Mouse (Mus musculus): ENCODE results near the gene Tsr3. TPM values are rescaled to one million over a fixed set of nuclear protein-coding genes. Genes with fewer than 3 reads are reported as not detected.

Gene Tsr3
- total RNA-seq, 2 experiments from 2014 or later, result 21.0 to 21.3 TPM

DNA sequence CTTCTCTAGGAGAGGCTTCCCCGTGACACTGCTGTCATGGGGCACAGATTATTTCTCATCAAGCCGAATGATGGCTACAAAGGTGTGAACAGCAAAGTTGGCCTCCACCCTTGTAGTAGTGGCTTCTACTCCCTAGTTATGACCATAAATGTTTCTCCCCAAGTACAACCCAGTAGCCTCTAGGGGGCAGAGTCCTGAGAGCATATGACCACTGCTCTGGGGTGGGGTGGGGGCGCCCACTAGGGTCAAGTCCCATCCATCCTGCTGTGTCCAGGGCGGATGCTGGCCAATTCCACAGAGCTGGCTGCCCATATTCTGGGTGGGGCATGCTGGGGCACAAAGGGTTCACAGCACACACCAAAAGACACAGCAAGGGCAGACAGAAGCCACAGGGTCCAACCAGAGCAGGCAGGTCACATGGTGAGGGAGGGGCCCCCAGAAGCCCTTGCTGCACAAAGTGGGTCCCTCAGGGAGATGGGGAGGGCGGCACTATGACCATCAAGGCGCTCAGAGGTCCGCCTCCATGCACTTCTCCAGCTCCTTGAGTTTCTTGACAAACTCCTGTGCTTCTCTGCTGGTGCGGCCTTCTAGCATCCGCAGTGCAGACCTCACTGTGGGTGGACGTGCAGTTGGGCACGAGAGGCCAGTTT, 3.3 kb downstream of the Tsr3 start:
- no peak for DNase-seq

GRCm38 (mm10) chr17:25244239-25244638, 4.3 kb downstream of the Tsr3 start:
- no peak for DNase-seq

DNA sequence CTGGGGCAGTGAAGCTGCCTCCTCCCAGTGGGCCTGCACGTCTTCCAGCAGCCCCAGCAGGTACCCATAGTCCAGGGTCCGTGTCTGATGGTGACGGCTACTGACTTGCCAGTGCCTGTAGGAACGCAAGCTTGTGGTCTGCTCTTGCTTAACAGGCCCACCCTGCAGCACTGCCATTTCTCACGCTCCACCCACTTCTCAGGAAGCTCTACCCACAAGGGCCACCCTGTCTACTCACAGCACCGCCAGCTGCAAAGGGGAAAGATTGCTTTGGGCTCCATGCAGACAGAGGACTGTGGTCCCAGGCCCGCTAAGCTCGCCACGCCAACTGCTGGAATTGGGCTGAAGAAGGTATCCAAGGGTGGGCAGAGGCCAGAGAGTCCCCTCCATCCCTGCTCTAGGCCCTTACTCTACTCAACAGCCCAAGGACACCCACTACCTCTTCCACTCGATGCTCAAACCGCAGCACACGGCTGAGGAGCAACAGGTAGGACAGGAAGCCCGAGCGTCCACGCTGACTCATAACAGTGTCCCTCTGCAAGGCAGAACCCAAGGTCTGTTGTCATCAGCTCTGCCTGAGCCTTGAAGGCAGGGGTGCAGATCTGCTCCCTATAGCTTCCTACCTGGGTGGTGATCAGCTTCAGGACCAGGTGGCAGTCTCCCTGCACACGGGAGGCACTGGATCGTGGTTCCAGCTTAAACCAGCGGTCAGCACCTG, 8.2 kb downstream of the Tsr3 start:
- DNase-seq, result no peak

- DNase-seq, result no peak
Measured at GRCm38 (mm10) chr17:25250181-25250835, 10.3 kb downstream of the Tsr3 start.

- no peak for DNase-seq
Measured at GRCm38 (mm10) chr17:25252643-25253042, 12.7 kb downstream of the Tsr3 start.

DNA sequence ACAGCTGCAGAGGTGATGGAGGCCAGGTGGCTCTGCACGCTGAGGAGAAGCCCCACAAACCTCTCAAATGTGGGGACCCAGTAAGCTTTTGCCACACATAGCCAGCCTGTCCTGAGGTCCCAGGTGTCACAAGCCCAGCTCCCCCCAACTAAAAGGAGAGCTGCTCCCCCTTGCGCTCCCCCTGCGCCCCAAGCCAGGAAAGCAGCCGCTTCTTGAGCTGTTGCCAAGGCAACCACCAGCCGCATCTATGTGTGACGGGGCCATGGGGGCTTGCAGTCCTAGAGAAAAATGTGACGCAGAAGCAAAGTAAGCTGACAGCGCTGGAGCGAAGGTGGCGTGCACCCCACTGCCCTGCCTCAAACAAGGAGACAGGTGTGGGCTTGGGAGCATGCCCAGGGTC, 13.8 kb downstream of the Tsr3 start:
- no peak for DNase-seq

DNA sequence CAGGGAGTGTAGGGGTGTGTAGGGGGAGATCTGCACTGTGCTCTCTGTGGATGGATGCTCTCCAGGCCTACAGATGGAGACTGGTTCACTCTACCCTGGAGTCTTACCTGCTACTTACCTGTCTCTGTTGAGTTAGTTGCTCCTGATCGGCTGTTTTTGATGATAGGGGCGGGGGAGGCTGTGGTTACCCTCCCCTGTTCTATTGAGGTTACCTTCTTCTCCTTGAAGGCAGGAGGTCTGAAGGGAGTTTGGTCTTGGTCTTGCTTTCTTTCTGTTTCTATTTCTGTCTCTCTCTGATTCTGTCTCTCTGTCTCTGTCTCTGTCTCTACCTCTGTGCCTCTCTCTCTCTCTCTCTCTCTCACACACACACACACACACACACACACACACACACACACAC, 15.1 kb downstream of the Tsr3 start:
- DNase-seq, result no peak

DNA sequence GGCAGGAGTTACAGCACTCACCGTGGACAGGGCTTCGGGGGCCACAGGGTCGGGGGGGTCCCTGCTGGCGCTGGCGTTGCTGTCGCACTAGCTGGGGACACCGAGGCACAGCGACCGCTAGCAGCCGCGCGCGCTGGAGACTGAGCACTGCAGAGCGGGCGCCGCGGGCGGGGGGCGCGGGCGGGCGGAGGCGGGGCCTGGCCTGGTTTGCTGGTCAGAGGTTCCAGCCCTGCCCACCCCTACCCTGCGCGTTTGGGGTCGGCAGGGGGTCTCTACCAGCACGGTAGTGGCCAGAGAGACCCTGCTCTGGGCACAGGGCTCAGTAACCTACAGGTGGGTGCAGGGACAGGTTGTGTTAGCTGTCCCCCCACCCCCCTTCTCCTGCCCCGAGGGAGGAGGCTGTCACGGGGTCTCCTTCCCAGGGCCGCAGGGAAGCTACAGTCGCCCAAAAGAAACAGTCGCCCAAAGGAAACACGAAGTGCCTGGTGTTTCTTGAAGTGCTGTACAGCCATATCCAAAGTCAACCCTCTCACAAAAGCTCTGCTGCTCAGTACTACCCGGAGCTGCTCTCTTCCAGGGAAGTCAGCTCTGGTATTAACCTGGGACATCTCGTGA, 16.3 kb downstream of the Tsr3 start, which contains the start of gene Baiap3:
Baiap3 (minus strand) TSS at position 225 of the 615 bp plus-strand sequence.
- DNase-seq, result no peak

- no peak for DNase-seq
Measured at GRCm38 (mm10) chr17:25257804-25258261, 17.9 kb downstream of the Tsr3 start.

DNA sequence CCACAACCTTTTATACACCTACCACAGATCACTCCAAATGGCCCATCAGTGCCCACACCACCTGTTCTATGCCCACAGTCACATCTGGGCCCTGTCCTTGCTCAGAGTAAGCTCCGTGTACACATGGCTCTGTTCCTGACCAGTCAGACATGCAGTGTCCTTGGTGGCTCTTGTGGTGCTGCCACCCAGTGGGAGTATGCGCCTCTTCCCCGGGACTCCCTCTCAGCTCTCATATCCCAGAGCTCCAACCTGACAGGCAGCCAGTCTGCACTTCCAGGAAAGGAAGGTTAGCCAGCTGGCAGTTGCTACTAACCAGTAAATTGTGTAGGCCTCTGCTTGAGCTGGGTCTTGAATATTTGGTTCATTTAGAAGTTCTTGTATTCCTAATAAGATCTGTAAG, 24.5 kb downstream of the Tsr3 start:
- DNase-seq, result peak; percentile 36

DNA sequence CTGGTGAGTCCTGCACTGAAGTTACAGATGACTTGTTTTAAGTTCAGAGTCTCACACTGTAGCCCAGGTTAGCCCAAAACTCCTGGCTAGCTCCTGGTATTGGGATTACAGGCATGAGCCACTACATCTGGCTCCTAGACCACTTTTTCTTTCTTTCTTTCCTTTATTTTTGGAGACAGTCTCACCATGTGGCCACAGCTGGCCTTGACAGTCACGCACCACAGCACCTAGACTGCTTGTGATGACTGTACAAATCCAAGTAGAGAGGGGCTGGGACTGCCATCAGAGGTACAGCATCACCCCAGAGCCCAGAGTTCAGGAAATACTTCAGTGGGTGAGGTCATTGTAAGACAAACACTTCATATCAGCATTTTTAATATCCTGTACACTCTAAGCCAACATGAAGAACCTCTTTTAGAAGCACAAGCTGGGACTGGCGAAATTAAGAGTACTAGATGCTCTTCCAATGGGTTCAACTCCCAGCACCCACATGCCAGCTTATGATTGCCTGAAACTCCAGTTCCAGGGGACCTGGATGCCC, 30.9 kb downstream of the Tsr3 start:
- no peak for DNase-seq

DNA sequence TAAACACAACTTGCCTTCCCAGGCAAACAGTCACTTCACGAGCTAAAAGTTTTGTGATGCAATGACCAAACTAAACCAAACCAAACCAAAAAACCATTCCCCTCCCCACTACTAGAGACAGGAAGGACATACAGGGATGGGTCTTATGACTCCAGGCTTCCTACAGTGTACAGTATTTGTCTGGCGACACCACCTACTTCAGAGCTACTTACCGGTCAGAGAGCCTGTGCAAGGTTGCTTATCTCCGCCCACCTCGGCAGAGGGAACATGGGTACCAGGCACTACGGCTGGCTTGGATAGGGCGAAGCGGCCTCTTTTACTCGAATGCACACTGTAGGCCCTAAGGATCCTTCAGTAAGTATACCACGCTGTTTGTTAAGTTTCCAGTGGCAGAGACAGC, 32.4 kb downstream of the Tsr3 start:
- no peak for DNase-seq

- DNase-seq, result peak; percentile 82
Measured at GRCm38 (mm10) chr17:25272951-25273705, 33.2 kb downstream of the Tsr3 start.

DNA sequence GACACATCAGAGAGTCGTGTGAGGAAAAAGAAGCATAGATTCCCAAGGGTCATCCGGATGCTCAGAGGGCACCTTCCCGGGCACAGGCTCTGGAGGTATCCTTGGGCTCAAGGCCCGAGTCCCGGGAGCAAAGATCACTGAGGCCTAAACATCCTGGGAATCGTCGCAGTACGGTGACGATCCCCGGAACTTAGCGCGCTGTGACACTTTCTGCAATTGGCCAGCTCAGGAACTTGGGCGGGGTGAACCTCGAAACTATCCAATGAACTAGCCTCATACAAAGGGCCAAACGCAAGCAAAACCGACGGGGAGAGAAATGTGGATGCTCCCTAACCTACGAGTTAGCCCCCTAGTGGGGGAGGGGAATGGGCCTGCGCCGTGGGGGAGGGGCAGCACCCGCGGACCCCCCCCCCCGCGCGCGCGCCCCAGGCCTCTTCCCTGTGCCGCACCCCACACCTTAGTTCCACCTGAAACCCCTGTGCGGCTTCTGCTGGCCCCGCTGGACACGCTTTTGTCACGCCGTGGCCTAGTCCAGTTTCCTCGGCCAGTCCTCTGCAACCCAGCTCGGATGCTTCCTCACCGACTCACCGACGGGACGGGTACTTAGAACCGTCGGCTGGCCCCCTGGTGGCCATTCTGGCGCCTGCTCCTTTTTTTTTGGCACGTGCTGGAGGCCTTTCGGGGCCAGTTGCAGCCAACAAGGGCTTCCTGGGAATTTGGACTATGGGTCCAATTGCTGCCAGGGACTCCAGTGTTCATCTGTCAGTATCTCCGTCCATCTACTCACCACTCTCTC, 33.9 kb downstream of the Tsr3 start:
- peak; percentile 88 for DNase-seq

DNA sequence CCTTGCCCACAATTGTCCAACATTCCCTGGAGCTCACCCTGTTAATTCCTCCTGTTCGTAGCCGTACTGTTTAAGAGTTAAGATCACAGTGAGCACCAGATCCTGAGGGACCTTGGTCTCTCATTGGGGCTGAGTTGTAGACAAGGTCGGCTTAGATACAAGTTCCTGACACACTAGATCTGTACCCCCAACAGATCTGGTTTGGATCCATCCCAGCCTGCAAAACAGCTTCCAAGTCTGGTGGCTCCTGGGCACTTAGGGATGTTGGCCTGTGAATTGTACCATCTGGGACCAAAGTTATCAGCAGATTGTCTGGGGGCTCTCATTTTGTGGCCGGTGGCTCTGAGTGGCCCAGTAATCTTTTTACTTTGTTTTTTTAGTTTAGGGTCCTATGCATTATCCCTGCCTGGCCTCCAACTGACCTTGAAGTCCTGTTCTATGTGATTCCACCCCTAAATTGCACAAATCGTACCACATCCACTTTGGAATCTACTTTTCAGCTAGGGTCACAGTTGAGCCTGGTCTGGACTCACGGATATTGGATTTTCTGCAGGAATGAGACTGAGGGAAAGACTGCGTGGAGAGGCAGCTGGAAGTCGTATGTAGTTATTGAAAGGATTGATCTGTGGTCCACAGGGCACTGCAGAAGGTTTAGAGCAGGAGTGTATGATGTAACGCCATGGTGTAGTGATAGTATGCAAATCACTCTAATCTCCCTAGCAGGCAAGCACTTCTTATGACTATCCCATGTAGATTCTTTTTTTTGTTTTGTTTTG, 34.8 kb downstream of the Tsr3 start, which contains the start of gene Ube2i:
Ube2i (minus strand) TSS at position 52 of the 776 bp plus-strand sequence.
- DNase-seq, result no peak

DNA sequence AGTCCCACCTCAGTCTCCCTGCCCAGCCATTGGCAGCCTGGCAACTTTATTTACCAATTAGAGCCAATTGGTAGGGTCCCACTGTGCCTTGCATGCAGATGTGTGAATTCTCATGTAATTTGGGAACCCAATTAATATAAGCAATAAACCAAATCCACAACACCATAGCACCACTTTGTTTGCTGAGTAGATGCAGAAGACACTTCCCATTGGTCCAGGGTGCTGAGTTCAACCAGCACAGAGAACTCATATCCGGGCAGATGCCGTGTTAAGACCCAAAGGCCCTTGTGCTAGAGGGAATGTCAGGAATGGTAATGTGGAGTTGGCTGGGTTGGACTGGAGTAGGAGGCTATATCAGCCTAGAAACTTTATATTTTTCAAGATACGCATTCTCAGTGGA, 35.9 kb downstream of the Tsr3 start:
- DNase-seq, result no peak

DNA sequence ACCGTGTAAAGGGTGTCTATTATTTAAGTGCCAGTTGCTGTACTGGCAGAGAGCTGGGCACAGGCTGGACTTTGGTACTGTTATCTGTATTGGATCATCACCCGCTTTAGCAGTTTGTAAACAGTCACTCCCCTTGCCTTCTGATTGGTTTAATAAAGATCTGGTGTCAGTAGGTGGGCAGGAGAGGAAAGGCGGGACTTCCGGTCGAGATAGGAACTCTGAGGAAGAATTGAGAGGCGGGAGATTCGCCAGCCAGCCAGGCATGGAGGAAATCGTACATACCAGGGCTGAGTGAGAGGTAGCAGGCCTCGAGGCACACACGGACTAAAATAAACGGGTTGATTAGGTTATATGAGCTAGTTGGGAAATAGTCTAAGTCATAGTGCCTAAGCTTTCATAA, 42.2 kb downstream of the Tsr3 start:
- DNase-seq, result peak; percentile 22

- peak; percentile 58 for DNase-seq
Measured at GRCm38 (mm10) chr17:25285033-25285432, 45.1 kb downstream of the Tsr3 start.

GRCm38 (mm10) chr17:25288842-25289241, 48.9 kb downstream of the Tsr3 start:
- peak; percentile 24 for DNase-seq

DNA sequence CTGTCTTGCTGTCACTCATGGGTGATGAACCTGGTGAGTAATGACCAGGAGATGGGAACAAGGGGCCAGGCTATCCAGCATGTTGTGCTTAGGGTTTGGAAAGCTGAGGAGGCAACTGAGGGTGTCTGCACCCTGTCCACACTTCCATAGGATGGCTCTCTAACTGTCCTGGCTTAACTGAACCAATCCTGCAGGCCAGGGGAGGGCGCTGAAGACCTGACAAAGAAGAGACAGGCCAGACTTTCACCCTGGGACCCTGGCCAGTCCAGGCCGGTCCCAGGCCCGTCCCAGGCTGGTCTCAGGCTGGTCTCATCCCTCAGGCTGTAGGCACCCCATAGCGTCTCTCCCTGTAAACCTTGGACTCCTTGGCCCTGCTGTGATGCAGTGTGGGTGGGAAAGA, 50.4 kb downstream of the Tsr3 start:
- DNase-seq, result no peak

Measured in gastrocnemius, postnatal 10 days (tissue).